Mouse (Mus musculus): ENCODE measurements around the gene Itgb1bp1.

- TF ChIP-seq CTCF (IDR thresholded peaks at IDR 0.05; ENCODE audit: control insufficient read depth, insufficient read depth, insufficient read length) (no peak), CEBPB (IDR thresholded peaks at IDR 0.05; ENCODE audit: low read depth) (no peak)
Observed at GRCm38 (mm10) chr12:21329661-21330400, 43.7 kb upstream of the Itgb1bp1 start.

All from C2C12 (cell line).